Mouse (Mus musculus) adrenal gland, adult 8-10 months (tissue): ENCODE results near the gene Fat2. TPM values are rescaled to one million over a fixed set of nuclear protein-coding genes. Genes with fewer than 3 reads are reported as not detected.

ENCODE experiments used
- DNase-seq: peaks from one replicate; pipeline ENCODE4 v3.0.0; 2022
- total RNA-seq, 4 experiments: library from RNA; stranded (reverse); gene quantifications; 2 replicates each; pipeline ENCODE4 v1.2.4; 2022

Gene Fat2
- total RNA-seq, 4 experiments from 2014 or later = 0.03 to 0.08 (median 0.06) TPM

- no peak for DNase-seq
These were observed 96.9 kb downstream of the Fat2 start for GRCm38 (mm10) chr11:55239496-55239895.

DNA sequence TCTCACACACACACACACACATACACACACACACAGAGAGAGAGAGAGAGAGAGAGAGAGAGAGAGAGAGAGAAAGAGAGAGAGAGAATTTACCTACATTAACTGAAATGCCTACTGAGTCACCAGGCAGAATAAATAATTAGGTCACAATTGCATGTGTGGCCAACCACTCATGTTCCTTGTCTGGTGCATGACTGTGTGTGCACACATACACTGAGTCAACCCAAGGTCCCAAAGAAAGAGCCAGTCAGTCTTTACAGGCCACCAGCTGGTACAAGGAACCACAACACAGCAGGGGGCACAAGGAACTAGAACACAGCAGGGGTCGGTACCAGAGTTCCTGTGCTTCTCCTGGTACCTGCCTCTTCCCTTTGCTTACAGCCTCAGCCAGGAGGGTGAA, 99.5 kb downstream of the Fat2 start:
- DNase-seq = no peak

DNA sequence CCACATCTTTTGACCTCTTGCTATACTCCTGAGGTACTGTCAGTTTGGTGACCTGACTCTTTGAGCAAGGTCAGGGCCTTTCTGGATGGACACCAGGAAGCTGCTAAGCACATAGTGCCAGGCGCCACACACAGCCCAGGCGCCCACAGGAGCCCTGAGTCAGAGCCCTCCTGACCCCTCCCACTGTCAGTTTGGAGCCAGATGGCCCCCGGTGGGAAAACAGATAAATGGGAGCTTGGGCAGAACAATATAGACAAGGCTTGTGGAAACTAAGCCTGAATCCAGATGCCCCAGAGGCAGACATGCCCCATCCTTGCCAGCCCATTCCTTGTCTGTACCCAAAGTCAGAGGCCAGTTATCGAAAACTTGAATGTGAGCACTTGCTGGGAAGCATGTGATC, 101.6 kb downstream of the Fat2 start:
- DNase-seq = no peak

- DNase-seq = no peak
These were observed 102.1 kb downstream of the Fat2 start for GRCm38 (mm10) chr11:55234288-55234687.

DNA sequence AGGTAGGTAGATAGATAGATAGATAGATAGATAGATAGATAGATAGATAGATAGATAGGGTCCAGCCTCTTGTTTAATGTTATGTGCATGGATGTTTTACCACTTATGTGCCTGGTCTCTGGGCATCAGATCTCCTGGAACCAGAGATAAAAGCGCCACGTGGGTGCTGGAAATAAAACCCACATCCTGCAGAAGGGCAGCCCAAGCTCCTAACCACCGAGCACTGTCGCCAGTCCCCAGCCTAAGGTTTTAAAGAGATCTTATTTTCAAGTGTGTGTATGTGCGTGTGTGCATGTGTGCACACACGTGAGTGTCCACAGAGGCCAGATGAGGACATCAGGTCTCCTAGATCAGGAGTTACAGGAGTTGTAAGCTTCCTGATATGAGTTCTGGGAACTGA, 105.3 kb downstream of the Fat2 start:
- DNase-seq = no peak

GRCm38 (mm10) chr11:55221306-55221705, 115.1 kb downstream of the Fat2 start:
- no peak for DNase-seq

- DNase-seq = no peak
These were observed 117.9 kb downstream of the Fat2 start for GRCm38 (mm10) chr11:55218473-55218872.

DNA sequence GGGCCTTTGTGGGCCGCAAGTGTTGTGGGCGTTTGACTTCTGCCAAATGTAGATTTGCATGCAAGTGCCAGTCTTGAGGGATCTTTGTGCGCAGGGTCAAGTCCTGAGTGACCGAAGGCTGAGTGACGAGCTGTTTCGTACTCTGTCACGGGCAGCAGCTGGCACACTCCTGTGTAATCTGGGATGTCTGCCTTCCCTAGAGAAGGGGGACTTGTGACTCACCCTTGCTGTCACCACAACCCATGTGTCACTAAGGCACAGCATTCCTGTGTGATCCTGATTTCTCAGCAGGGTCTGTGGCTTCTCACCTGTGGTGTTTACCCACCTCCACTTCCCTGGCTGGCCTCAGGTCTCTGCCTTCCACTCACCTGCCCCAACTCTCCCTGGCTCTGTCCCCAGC, 118.5 kb downstream of the Fat2 start:
- DNase-seq = no peak

DNA sequence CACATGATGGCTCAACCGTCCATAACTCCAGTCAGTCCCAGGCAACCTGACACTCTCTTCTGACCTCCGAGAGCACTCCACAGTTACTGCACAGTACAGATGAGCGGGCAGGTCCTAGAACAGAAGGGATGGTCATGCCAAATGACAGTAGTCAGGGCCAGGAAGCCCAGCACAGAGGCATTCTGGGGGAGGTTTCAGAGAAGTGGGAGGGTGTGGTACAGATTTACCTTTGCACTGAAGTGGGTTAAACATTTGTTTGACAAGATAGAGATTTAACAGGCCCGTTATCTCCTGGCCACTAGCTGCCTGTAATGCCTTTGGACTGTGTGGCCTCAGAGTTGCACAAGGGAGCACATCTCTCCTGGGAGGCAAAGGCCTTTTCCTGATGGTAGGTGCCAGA, 118.9 kb downstream of the Fat2 start:
- DNase-seq = no peak

DNA sequence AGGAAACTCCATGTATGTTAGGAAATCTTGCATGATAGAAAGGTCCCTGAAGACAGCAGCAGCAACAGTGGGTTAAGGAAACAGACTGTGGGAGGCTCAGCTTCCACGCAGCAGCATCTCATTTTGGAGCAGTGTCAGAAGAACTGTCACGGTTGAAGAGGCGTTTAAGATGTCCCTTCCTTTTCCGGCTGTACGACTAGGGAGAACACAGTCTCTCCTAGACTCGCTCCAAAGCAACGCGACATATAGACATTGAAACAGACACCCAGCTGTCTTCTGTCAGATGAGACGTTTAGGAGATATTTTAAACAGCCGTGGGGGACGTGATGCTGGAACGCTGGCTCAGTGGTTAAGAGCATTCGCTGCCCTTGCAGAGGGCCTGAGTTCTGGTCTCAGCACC, 119.5 kb downstream of the Fat2 start:
- no peak for DNase-seq

GRCm38 (mm10) chr11:55216061-55216460, 120.3 kb downstream of the Fat2 start:
- no peak for DNase-seq

- no peak for DNase-seq
These were observed 121.4 kb downstream of the Fat2 start for GRCm38 (mm10) chr11:55214978-55215377.

DNA sequence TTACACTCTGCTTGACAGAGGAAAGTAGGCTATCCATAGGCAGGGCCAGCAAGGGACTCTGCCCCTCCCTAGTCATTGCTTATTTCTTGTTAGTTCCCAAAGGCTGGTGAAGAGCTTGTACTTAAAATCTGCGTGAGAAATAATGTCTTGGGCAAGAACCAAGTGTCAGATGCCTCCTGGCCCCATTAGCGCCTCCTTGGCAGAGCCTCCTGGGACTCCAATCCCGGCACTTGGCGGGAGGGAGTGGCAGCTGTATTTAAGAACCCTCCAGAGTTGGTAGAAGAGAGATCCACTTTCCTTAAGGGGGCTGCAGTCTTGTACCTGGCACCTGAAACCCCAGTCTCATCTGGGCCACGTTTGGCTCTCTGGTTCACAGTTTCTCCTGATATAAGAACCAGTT, 122.2 kb downstream of the Fat2 start:
- DNase-seq = no peak

DNA sequence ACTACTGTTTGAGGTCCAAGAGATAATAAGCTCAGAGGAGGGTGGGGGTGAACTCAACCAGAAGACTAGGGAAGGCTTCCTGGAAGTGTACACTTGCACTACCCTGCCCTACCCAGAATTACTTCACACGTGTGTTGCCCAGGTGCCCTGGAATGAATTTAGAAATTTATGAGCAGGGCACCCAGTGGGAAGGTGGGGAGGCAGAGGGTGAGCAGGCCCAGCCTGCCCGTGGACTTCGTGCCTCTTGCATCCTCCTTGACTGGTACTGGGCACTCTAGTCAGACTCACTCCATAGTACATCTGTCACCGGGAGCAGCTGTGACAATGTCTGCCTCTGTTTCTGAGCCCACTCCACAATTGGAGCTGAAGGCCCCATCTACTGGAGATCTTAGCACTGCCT, 122.8 kb downstream of the Fat2 start:
- no peak for DNase-seq

DNA sequence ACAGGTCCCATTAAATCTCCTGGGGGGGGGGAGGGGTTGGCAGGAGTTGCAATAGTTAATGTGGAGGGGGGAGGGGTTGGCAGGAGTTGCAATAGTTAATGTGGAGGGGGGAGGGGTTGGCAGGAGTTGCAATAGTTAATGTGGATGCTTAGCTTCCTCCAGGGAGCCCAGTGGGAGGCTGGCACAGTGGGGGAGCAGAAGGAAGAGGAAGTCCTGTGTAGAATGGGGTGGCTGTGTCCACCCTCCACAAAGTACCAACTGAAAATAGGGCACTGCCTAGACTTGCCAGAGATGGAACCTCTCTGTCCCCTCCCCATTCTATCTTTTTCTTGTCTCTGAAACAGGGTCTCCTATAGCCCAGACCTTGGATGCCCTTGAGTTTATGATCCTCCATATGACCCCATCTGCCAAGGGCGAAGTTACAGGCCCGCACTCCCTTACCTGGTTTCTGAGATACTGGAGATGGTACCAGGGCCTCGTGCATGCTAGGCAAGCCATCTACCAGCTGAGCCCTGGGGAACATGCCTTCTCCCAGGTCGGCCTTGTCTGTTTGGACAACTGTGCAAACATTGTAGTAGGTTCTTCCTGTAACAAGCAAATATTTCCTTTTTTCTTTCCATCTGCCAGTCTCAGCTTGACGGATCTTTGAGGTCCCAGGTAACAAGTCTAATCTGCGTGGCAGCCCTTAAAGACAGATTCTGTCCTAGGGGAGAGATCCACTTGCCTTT, 126.6 kb downstream of the Fat2 start:
- no peak for DNase-seq

- no peak for DNase-seq
These were observed 127.3 kb downstream of the Fat2 start for GRCm38 (mm10) chr11:55209032-55209431.

DNA sequence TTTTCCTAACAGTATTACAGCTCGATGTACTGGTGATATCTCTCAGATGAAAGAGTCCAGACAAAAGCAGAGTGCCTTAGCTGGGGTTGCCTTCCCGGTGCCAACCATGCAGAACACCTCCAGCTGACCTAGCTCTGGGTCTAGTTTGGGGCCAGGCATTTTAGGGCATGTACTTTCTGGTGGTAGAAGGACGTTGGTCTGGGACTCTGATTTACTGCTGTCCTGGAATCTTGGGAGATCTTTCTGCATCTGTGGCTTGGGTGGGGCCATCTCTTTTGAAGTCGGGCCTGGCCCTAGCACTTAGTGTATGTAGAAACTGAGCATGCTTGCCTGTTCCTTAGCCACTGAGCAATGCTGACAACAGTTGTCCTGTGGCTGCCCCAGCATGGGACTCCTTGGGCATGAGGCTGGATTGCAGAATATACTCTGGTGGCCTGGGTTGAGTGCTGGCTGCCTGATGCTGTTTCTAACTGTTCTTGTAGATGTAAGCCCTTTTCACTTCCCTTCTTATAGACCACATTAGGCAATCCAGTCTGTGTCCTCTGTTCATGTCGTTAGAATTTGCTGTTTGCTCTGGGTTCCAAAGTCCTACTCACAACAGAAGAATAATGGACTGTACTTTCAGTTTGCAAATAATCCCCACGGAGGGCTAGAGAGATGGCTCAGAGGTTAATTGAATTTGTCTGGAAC, 128.2 kb downstream of the Fat2 start:
- no peak for DNase-seq

DNA sequence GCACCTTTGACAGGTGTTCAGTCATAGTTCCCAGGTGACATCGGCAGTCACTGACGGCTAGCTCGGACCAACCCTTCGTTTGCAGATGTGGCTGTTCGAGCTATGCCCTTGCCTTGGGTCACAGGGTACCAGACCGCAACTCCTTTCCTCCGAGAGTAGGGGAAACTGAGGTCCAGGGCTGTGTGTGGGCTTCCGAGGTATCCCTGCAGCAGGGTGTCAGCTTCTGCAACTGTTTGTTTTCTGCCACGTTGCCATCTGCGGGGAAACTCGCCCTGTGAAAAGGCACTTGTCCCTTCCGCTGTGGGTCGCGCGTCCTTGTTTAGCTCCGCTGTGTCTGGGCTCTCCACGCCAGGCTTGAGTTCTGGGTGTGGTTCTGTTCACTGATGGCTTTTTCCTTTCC, 131.8 kb downstream of the Fat2 start:
- no peak for DNase-seq

DNA sequence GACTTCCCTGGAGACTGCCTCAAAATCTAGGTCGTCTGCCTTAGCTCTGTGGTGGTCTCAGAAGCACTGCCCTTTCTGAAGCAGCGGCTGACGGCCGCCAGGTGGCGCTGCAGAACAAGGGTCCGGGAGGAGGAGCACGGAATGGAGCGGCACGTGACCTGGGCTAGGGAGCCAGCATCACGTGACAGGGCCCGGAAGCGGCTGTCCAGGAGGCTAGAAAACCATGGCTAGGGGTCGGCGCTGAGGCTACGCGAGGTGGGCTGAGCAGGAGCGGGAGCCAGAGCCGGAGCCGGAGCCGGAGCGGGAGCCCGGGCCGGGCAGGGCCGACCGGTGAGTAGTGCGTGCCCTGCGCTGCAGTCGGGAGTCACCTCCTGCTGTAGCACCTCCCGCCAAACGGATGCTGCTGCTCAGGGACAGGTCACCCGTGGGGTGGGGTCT, 132.2 kb downstream of the Fat2 start, which contains the start of gene Slc36a1:
Gene Slc36a1 (plus strand): TSS at position 192 of the 438 bp plus-strand sequence.
- peak; percentile 89 for DNase-seq

Other genes with a start within 250 kb of the Fat2 start
- 100 to 1,000 TPM; 254 to 285 (median 274) TPM for gene Gm2a, start 238.4 kb downstream of the Fat2 start, total RNA-seq
- not detected for gene Slc36a3, start 184.9 kb downstream of the Fat2 start, total RNA-seq
- gene Slc36a2, start 151.5 kb downstream of the Fat2 start, total RNA-seq = 10 to 100 TPM; 11.2 to 54.4 (median 43.2) TPM
- gene Slc36a1, start 132.2 kb downstream of the Fat2 start, total RNA-seq = 10 to 100 TPM; 24.4 to 27.7 (median 24.6) TPM
- 1,000 to 10,000 TPM; 1,201 to 2,025 (median 1,729) TPM for gene Sparc, start 86.6 kb upstream of the Fat2 start, total RNA-seq
- gene Atox1, start 124.7 kb upstream of the Fat2 start, total RNA-seq = 100 to 1,000 TPM; 171 to 396 (median 303) TPM
- gene G3bp1, start 133.1 kb upstream of the Fat2 start, total RNA-seq = 10 to 100 TPM; 49.8 to 58.6 (median 57.0) TPM